ENCODE assay signal across 14 mouse cellular contexts in the genomic region with DNA sequence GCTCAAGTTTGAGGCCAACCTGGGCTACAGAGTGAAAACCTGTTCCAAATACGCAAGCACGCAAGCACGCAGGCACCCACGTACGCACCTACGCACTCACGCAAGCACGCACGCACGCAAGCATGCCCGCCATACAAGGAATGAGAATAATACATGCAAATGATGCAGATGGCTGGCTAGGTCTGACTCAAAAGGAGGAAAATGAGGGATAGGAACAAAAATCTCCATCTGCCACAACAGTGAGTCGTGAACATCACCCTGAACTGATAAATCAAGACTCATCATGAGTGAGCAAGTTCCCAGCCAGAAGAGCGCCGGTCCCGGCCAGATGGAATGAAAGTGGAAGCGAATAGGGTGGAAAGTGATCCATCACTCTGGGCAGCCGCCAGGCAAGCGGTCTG. TPM values are rescaled to one million over a fixed set of nuclear protein-coding genes. Genes with fewer than 3 reads are reported as not detected.
DNase-seq lines count a peak whose midpoint lies in the region; ATAC-seq lines count a peak whose summit lies in the region.
"Had no signal": no experiment of that assay in that cellular context is flagged by ENCODE, and none has a peak within 500 bp of the region (broad histone marks: within the 10 kb centered on the region; RNA-seq: fewer than 3 reads in every experiment).

No protein-coding gene starts in this region.

- H3K9ac ChIP-seq in forebrain, embryonic 14.5 days (ENCODE audit: low read length), result no peak overlapping the region
- H3K9ac ChIP-seq in forebrain, embryonic 12.5 days, result no peak overlapping the region
- H3K9ac ChIP-seq in neural tube, embryonic 11.5 days (ENCODE audit: low read length), result no peak overlapping the region
- no peak overlapping the region for H3K9ac ChIP-seq in hindbrain, embryonic 16.5 days (ENCODE audit: low read depth, low read length)
- H3K9ac ChIP-seq: heart, embryonic 15.5 days had no signal

- H3K9me3 ChIP-seq in forebrain, embryonic 14.5 days (replicated peaks; ENCODE audit: control insufficient read depth, low read length), result no peaks in the 10 kb centered on the region
- no peaks in the 10 kb centered on the region for H3K9me3 ChIP-seq in forebrain, embryonic 12.5 days
- no peaks in the 10 kb centered on the region for H3K9me3 ChIP-seq in neural tube, embryonic 11.5 days (ENCODE audit: control insufficient read depth, low read length)
- no peaks in the 10 kb centered on the region for H3K9me3 ChIP-seq in hindbrain, embryonic 16.5 days (ENCODE audit: control insufficient read depth, low read length)
- H3K9me3 ChIP-seq: heart, embryonic 15.5 days had no signal

- peak; percentile 37; the same call in 1 of the 2 replicates for ATAC-seq in forebrain, embryonic 14.5 days
- ATAC-seq in forebrain, embryonic 12.5 days (ENCODE audit: low FRiP score), result no peak
- no peak for ATAC-seq in neural tube, embryonic 11.5 days (ENCODE audit: insufficient read depth, low FRiP score, low TSS enrichment)
- no peak; the same call in 1 of the 2 replicates for ATAC-seq in hindbrain, embryonic 16.5 days
- ATAC-seq: CD4-positive, CD25-positive, alpha-beta regulatory T cell, adult 4 months had no signal

- H3K36me3 ChIP-seq in forebrain, embryonic 14.5 days (ENCODE audit: control insufficient read depth, insufficient read depth, low read length), result no peaks in the 10 kb centered on the region
- no peaks in the 10 kb centered on the region for H3K36me3 ChIP-seq in forebrain, embryonic 12.5 days (replicated peaks)
- no peaks in the 10 kb centered on the region for H3K36me3 ChIP-seq in neural tube, embryonic 11.5 days (ENCODE audit: control insufficient read depth, insufficient read depth, low read length)
- no peaks in the 10 kb centered on the region for H3K36me3 ChIP-seq in splenic B cell, adult 2 months (ENCODE audit: control insufficient read depth, insufficient read depth, low read length, poor library complexity, severe bottlenecking)
- H3K36me3 ChIP-seq in hindbrain, embryonic 16.5 days (ENCODE audit: control insufficient read depth, insufficient read depth, low read length), result no peaks in the 10 kb centered on the region
- H3K36me3 ChIP-seq: heart, embryonic 15.5 days had no signal

- intact Hi-C loops in left cerebral cortex, postnatal 10 days (cut with DNase I), result no loop called here

- no peaks in the 10 kb centered on the region for H3K27me3 ChIP-seq in forebrain, embryonic 14.5 days (replicated peaks; ENCODE audit: control insufficient read depth, insufficient read depth, low read length)
- no peaks in the 10 kb centered on the region for H3K27me3 ChIP-seq in forebrain, embryonic 12.5 days
- no peaks in the 10 kb centered on the region for H3K27me3 ChIP-seq in neural tube, embryonic 11.5 days (ENCODE audit: control insufficient read depth, insufficient read depth, low read length)
- H3K27me3 ChIP-seq in splenic B cell, adult 2 months (ENCODE audit: control insufficient read depth, insufficient read depth, low read length, poor library complexity, severe bottlenecking), result no peaks in the 10 kb centered on the region
- H3K27me3 ChIP-seq in hindbrain, embryonic 16.5 days (replicated peaks; ENCODE audit: control insufficient read depth, insufficient read depth, low read length), result no peaks in the 10 kb centered on the region
- H3K27me3 ChIP-seq: heart, embryonic 15.5 days had no signal

- H3K4me2 ChIP-seq in forebrain, embryonic 14.5 days (ENCODE audit: low read length), result no peak overlapping the region
- no peak overlapping the region for H3K4me2 ChIP-seq in forebrain, embryonic 12.5 days
- H3K4me2 ChIP-seq in neural tube, embryonic 11.5 days (ENCODE audit: low read depth), result no peak overlapping the region
- no peak overlapping the region for H3K4me2 ChIP-seq in hindbrain, embryonic 16.5 days (ENCODE audit: low read length)
- H3K4me2 ChIP-seq: heart, embryonic 15.5 days had no signal

- peak; percentile 44 for DNase-seq in forebrain, embryonic 14.5 days (ENCODE audit: low spot score)
- peak; percentile 30 for DNase-seq in neural tube, embryonic 11.5 days (ENCODE audit: low spot score)
- no peak for DNase-seq in neural tube, embryonic 10.5 days (ENCODE audit: extremely low spot score, low spot score)
- peak; percentile 52 to 53 for DNase-seq in left cerebral cortex, postnatal 10 days (ENCODE audit: extremely low spot score in 1 of 2, low spot score in 2 of 2)
- peak; percentile 20 for DNase-seq in splenic B cell, adult 2 months (ENCODE audit: low read depth, low spot score)
- DNase-seq in spleen, postnatal 14 days (ENCODE audit: low spot score in 2 of 2), result no peak
- DNase-seq: cerebellum, postnatal 25 days; kidney, adult 11 months; liver; thymus, adult 18-20 months had no signal

- no peaks in the 10 kb centered on the region for H3K4me1 ChIP-seq in forebrain, embryonic 14.5 days (ENCODE audit: control insufficient read depth, insufficient read depth, low read length)
- H3K4me1 ChIP-seq in forebrain, embryonic 12.5 days, result peaks cover 17% of the 10 kb centered on the region
- no peaks in the 10 kb centered on the region for H3K4me1 ChIP-seq in neural tube, embryonic 11.5 days (ENCODE audit: control insufficient read depth, insufficient read depth, low read length)
- no peaks in the 10 kb centered on the region; the same call in 1 of the 2 replicates for H3K4me1 ChIP-seq in hindbrain, embryonic 16.5 days (ENCODE audit: control insufficient read depth, insufficient read depth, low read depth, low read length)

- H3K27ac ChIP-seq in forebrain, embryonic 14.5 days (ENCODE audit: low read depth, low read length), result no peak overlapping the region
- H3K27ac ChIP-seq in forebrain, embryonic 12.5 days, result no peak overlapping the region
- H3K27ac ChIP-seq in neural tube, embryonic 11.5 days (ENCODE audit: low read depth, low read length), result no peak overlapping the region
- no peak overlapping the region for H3K27ac ChIP-seq in hindbrain, embryonic 16.5 days (ENCODE audit: low read depth, low read length)
- H3K27ac ChIP-seq: heart, embryonic 15.5 days had no signal

- no peak overlapping the region for H3K4me3 ChIP-seq in forebrain, embryonic 14.5 days (ENCODE audit: low read depth, low read length)
- H3K4me3 ChIP-seq in forebrain, embryonic 12.5 days (replicated peaks), result no peak overlapping the region
- H3K4me3 ChIP-seq in neural tube, embryonic 11.5 days (ENCODE audit: low read depth, low read length), result no peak overlapping the region
- no peak overlapping the region for H3K4me3 ChIP-seq in hindbrain, embryonic 16.5 days (ENCODE audit: low read length)
- H3K4me3 ChIP-seq: heart, embryonic 15.5 days had no signal

- WGBS in forebrain, embryonic 14.5 days, result 84% methylated on average over 18 of the region's 18 CpGs
- WGBS in forebrain, embryonic 12.5 days, result 95% methylated on average over 18 of the region's 18 CpGs
- WGBS in neural tube, embryonic 11.5 days, result 79% methylated on average over 18 of the region's 18 CpGs
- 77% methylated on average over 18 of the region's 18 CpGs for WGBS in hindbrain, embryonic 16.5 days

RNA-seq across cellular contexts. Expression of a gene that starts 22.7 kb away (rescaled TPM):
- polyA plus RNA-seq in forebrain, embryonic 14.5 days (2014; fragmentation: Nextera tagmentation; extraction: Ambion mirVana), result 0.52 and 0.70 TPM in 2 replicates
- polyA plus RNA-seq in forebrain, embryonic 12.5 days (2016; fragmentation: Nextera tagmentation; extraction: Ambion mirVana), result 0.60 and 0.70 TPM in 2 replicates
- polyA plus RNA-seq in neural tube, embryonic 11.5 days (2014; fragmentation: Nextera tagmentation; extraction: Ambion mirVana), result 0.78 and 1.1 TPM in 2 replicates
- 1 to 10 TPM; 6.4 to 8.7 TPM for total RNA-seq in left cerebral cortex, postnatal 10 days (2021)
- polyA plus RNA-seq in hindbrain, embryonic 16.5 days (2015; fragmentation: Nextera tagmentation; extraction: Ambion mirVana), result 0.98 and 1.2 TPM in 2 replicates
- polyA plus RNA-seq: CD4-positive, CD25-positive, alpha-beta regulatory T cell, adult 4 months had no signal

Comparison
In these comparisons a context has a peak if more than half of its experiments do, and no peak if none do; other contexts are left out.
1. DNase-seq: peak in forebrain, embryonic 14.5 days (single experiment), neural tube, embryonic 11.5 days (single experiment), left cerebral cortex, postnatal 10 days (2 of 2) and splenic B cell, adult 2 months (single experiment); none in neural tube, embryonic 10.5 days (single experiment) and spleen, postnatal 14 days (0 of 2).